Mouse (Mus musculus): ENCODE measurements around the gene Gpank1. TPM values are rescaled to one million over a fixed set of nuclear protein-coding genes. Genes with fewer than 3 reads are reported as not detected.
"Not testable (repeated sequence)": the region's sequence is repeated elsewhere in the genome, so short reads cannot be mapped to it uniquely, and the experiment has no call there.

Gene Gpank1
- polyA plus RNA-seq, 1 experiment from 2014 or later: 22.4 TPM

DNA sequence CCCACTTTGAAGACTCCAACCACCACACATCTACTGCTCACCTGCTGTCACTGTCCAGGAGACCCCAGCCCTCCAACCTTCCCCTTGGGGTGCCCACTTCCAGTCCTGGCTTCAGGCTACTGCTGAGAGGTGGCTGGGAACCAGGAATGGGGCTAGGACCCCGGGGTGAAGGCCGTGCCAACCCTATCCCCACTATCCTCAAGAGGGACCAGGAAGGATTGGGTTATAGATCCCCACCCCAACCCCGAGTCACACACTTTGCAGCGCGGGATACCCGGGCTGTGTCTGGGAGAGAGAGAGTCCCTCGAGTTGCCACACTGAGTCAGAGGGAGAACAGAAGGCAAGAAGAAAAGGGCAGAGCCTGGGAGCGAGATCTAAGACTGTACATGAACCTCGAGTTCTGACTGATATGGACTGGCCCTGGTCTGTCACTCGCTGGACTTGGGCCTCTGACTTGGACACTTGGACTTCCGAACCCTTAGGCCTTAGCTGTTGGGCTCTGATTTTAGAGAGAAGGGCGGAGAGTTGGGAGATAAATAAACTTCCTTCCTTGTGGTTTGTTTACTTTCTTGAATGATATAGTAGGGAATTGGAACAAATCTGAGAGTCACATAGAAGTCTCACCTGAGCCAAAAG, 3.1 kb downstream of the Gpank1 start:
- not testable (repeated sequence) for H3K9ac ChIP-seq; H3K4me3 ChIP-seq; H3K27ac ChIP-seq; H3K4me2 ChIP-seq (replicated peaks); H3K9me3 ChIP-seq; ATAC-seq (ENCODE audit: insufficient number of reproducible peaks, insufficient read depth, low FRiP score, low TSS enrichment); H3K27me3 ChIP-seq
- H3K36me3 ChIP-seq: peaks cover 21% of the 10 kb centered on the region; the same call in 1 of the 2 replicates
- peaks cover 34% of the 10 kb centered on the region for H3K4me1 ChIP-seq
- 95% methylated on average over 12 of the region's 12 CpGs for WGBS

GRCm38 (mm10) chr17:35125081-35125480, 3.8 kb downstream of the Gpank1 start:
- WGBS: 82% methylated on average over 1 of the region's 1 CpGs
- peaks cover 29% of the 10 kb centered on the region for H3K4me1 ChIP-seq
- H3K9ac ChIP-seq: peak overlapping the region; percentile 78; the same call in 1 of the 2 replicates
- peaks cover 25% of the 10 kb centered on the region; the same call in 1 of the 2 replicates for H3K36me3 ChIP-seq
- no peaks in the 10 kb centered on the region for H3K9me3 ChIP-seq
- no peaks in the 10 kb centered on the region for H3K27me3 ChIP-seq
- H3K4me2 ChIP-seq (replicated peaks): peak overlapping the region; percentile 67; the same call in 1 of the 2 replicates
- no peak for ATAC-seq (ENCODE audit: insufficient number of reproducible peaks, insufficient read depth, low FRiP score, low TSS enrichment)
- peak overlapping the region; percentile 69; the same call in 1 of the 2 replicates for H3K4me3 ChIP-seq
- no peak overlapping the region for H3K27ac ChIP-seq

GRCm38 (mm10) chr17:35125578-35125977, 4.3 kb downstream of the Gpank1 start:
- Histone ChIP-seq H3K36me3 (peaks cover 29% of the 10 kb centered on the region; the same call in 1 of the 2 replicates), H3K4me3 (peak overlapping the region; percentile 69), H3K9me3 (no peaks in the 10 kb centered on the region), H3K27ac (no peak overlapping the region), H3K4me2 (replicated peaks) (peak overlapping the region; percentile 67), H3K9ac (peak overlapping the region; percentile 78), H3K4me1 (peaks cover 24% of the 10 kb centered on the region), H3K27me3 (no peaks in the 10 kb centered on the region)
- ATAC-seq (ENCODE audit: insufficient number of reproducible peaks, insufficient read depth, low FRiP score, low TSS enrichment): no peak
- 32% methylated on average over 6 of the region's 6 CpGs for WGBS

- Histone ChIP-seq H3K4me1 (peaks cover 24% of the 10 kb centered on the region), H3K9ac (peak within 1 kb of the TSS; percentile 78), H3K36me3 (peaks cover 29% of the 10 kb centered on the region; the same call in 1 of the 2 replicates), H3K4me2 (replicated peaks) (peak within 1 kb of the TSS; percentile 67), H3K4me3 (peak within 1 kb of the TSS; percentile 69), H3K9me3 (no peaks in the 10 kb centered on the region), H3K27ac (peak within 1 kb of the TSS; percentile 80), H3K27me3 (no peaks in the 10 kb centered on the region)
- WGBS: under 1% methylated on average over 36 of the region's 36 CpGs
- peak; percentile 29 for ATAC-seq (ENCODE audit: insufficient number of reproducible peaks, insufficient read depth, low FRiP score, low TSS enrichment)
These were observed 5.0 kb downstream of the Gpank1 start, which contains the start of gene D17H6S53E for GRCm38 (mm10) chr17:35126206-35126611. D17H6S53E (plus strand) TSS chr17:35126373.

DNA sequence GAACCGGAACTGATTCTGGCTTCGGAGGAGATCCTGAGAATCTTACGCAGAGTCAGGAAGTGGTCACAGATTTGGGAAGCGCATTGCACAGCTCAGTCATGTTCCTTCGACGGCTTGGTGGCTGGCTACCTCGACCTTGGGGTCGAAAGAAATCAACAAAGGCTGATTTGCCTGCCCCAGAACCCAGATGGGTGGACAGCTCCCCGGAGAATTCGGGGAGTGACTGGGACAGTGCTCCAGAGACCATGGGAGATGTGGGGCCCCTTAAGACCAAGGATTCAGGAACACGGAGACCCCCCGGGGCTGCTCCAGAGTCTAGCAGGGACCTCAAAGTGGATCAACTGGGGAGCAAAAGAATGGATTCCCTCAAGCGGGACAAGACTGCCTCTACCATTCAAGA, 5.8 kb downstream of the Gpank1 start:
- Histone ChIP-seq H3K4me1 (peaks cover 24% of the 10 kb centered on the region), H3K36me3 (peaks cover 29% of the 10 kb centered on the region; the same call in 1 of the 2 replicates), H3K4me2 (replicated peaks) (peak overlapping the region; percentile 67), H3K9ac (peak overlapping the region; percentile 78), H3K27ac (no peak overlapping the region), H3K27me3 (no peaks in the 10 kb centered on the region), H3K4me3 (peak overlapping the region; percentile 69), H3K9me3 (no peaks in the 10 kb centered on the region)
- ATAC-seq (ENCODE audit: insufficient number of reproducible peaks, insufficient read depth, low FRiP score, low TSS enrichment): no peak
- 72% methylated on average over 13 of the region's 13 CpGs for WGBS

DNA sequence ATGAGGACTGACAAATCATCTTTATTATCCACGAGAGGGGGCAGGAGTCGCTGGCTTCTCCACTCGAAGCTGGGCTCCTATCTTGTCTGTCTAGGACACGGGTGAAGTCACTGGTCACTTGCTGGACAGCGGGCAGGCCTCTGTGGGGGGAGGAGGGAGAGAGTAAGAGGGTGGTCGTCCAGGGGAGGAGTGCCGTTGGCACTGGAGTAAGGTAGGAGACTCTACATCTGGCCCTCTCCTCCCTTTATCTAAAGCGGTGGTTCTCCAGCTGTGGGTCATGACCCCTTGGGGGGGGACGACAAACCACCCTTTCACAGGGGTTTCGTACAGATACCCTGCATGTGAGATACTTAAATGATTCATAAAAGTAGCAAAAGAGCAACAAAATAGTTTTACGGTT, 7.7 kb downstream of the Gpank1 start:
- 70% methylated on average over 11 of the region's 11 CpGs for WGBS

DNA sequence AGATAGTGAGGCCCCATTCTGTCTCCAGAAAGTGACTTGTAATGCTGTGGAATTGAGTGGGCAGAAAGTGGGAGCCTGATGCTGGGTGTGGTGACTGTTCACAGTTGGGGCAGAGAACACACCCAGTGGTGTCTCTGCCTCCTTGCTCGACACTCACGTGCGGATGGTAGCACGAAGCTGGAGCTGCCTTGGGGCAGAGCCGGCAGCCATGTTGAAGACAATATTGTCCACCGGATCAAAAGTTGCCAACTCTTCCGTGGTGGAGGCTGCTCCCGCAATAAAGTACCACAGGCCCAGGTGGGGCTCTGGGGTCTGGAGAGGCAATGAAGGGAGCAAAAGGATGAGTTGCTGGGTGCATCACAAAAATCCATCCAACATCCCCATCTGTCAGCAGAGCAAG, 9.8 kb downstream of the Gpank1 start:
- H3K9me3 ChIP-seq: no peaks in the 10 kb centered on the region
- peaks cover 13% of the 10 kb centered on the region; the same call in 1 of the 2 replicates for H3K36me3 ChIP-seq
- H3K4me2 ChIP-seq (replicated peaks): no peak overlapping the region
- ATAC-seq (ENCODE audit: insufficient number of reproducible peaks, insufficient read depth, low FRiP score, low TSS enrichment): no peak
- no peak overlapping the region for H3K27ac ChIP-seq
- H3K9ac ChIP-seq: no peak overlapping the region
- WGBS: 89% methylated on average over 8 of the region's 8 CpGs
- H3K27me3 ChIP-seq: no peaks in the 10 kb centered on the region
- H3K4me1 ChIP-seq: peaks cover 18% of the 10 kb centered on the region
- no peak overlapping the region for H3K4me3 ChIP-seq

More for the DNA sequence above, 7.7 kb downstream of the Gpank1 start:
- no peak for ATAC-seq (ENCODE audit: insufficient number of reproducible peaks, insufficient read depth, low FRiP score, low TSS enrichment)
- Histone ChIP-seq H3K9me3 (no peaks in the 10 kb centered on the region), H3K4me1 (peaks cover 24% of the 10 kb centered on the region), H3K36me3 (peaks cover 23% of the 10 kb centered on the region; the same call in 1 of the 2 replicates), H3K4me2 (replicated peaks) (no peak overlapping the region), H3K27me3 (no peaks in the 10 kb centered on the region), H3K9ac (no peak overlapping the region), H3K4me3 (no peak overlapping the region), H3K27ac (no peak overlapping the region)

DNA sequence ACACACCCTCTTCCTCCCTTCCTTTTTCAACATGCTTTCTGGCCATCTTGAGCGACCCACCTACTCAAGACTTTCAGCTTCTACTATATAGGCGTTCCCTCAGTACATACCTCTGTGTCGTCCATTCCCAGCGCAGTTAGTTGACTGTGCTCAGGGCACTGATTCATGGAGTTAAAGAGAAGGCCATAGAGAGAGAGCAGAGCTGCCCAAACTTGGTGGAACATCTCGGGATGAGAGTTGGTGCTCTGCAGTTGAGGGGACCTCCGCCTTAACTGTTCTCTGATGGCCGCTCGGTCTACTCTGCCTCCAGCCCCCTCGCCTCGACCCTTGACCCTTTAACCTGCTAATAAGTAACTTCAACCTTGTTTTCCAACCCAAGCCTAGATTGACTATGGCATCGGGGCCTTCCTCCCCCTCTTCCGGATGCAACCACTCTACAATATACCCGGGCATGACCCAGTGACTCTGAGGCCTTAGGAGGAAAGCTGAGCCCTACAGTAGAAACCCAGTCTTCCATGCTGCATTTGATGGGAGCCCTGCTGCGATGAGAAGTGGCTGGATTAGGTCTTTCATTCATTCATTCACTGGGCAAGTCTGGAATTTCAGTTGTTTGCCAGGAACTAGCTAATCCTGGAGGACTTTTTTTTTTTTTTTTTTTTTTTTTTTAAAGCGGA, 10.4 kb downstream of the Gpank1 start, which contains the start of gene Apom:
Gene Apom, minus strand, starts transcription at position 551 of the 674 bp plus-strand sequence.
- H3K9me3 ChIP-seq: no peaks in the 10 kb centered on the region
- no peak within 1 kb of the TSS for H3K4me2 ChIP-seq (replicated peaks)
- no peak within 1 kb of the TSS for H3K4me3 ChIP-seq
- H3K36me3 ChIP-seq: peaks cover 13% of the 10 kb centered on the region; the same call in 1 of the 2 replicates
- 81% methylated on average over 15 of the region's 15 CpGs for WGBS
- H3K9ac ChIP-seq: no peak within 1 kb of the TSS
- H3K4me1 ChIP-seq: peaks cover 21% of the 10 kb centered on the region
- no peak for ATAC-seq (ENCODE audit: insufficient number of reproducible peaks, insufficient read depth, low FRiP score, low TSS enrichment)
- H3K27me3 ChIP-seq: no peaks in the 10 kb centered on the region
- H3K27ac ChIP-seq: no peak within 1 kb of the TSS

DNA sequence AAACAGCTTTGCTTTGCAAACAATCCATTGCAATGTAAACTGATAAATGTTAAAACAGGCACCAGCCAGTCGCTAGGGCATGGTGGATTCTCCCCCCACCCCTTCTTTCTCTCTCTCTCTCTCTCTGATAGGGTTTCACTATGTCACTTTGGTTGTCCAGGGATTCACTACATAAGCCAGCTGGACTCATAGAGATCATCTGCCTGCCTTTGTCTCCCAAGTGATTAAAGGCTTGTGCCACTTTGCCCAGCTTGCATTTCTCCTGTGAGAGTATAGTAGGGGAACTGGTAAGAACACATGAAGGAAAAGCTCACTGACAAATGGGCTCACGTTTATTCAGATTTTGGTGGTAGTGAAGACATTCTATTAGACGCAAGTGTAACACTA, 10.9 kb downstream of the Gpank1 start:
- no peak overlapping the region for H3K9ac ChIP-seq
- H3K9me3 ChIP-seq: no peaks in the 10 kb centered on the region
- H3K36me3 ChIP-seq: peaks cover 13% of the 10 kb centered on the region; the same call in 1 of the 2 replicates
- H3K4me3 ChIP-seq: no peak overlapping the region
- no peak overlapping the region for H3K27ac ChIP-seq
- H3K4me2 ChIP-seq (replicated peaks): no peak overlapping the region
- 84% methylated on average over 3 of the region's 3 CpGs for WGBS
- H3K4me1 ChIP-seq: peaks cover 21% of the 10 kb centered on the region
- no peaks in the 10 kb centered on the region for H3K27me3 ChIP-seq
- ATAC-seq (ENCODE audit: insufficient number of reproducible peaks, insufficient read depth, low FRiP score, low TSS enrichment): no peak

- no peak for ATAC-seq (ENCODE audit: insufficient number of reproducible peaks, insufficient read depth, low FRiP score, low TSS enrichment)
- no peaks in the 10 kb centered on the region for H3K27me3 ChIP-seq
- 94% methylated on average over 7 of the region's 7 CpGs for WGBS
- H3K27ac ChIP-seq: no peak overlapping the region
- no peak overlapping the region for H3K4me3 ChIP-seq
- H3K4me2 ChIP-seq (replicated peaks): no peak overlapping the region
- H3K36me3 ChIP-seq: peaks cover 21% of the 10 kb centered on the region
- H3K4me1 ChIP-seq: peaks cover 18% of the 10 kb centered on the region
- no peaks in the 10 kb centered on the region for H3K9me3 ChIP-seq
- no peak overlapping the region for H3K9ac ChIP-seq
These were observed 12.3 kb downstream of the Gpank1 start for GRCm38 (mm10) chr17:35133517-35133916.

GRCm38 (mm10) chr17:35134801-35135590, 13.7 kb downstream of the Gpank1 start, which contains the start of gene Bag6:
Bag6 (plus strand) TSS chr17:35135178.
- Histone ChIP-seq H3K27me3 (no peaks in the 10 kb centered on the region), H3K27ac (peak within 1 kb of the TSS; percentile 92), H3K4me1 (peaks cover 14% of the 10 kb centered on the region), H3K36me3 (peaks cover 27% of the 10 kb centered on the region), H3K4me3 (peak within 1 kb of the TSS; percentile 81), H3K9ac (peak within 1 kb of the TSS; percentile 77), H3K9me3 (no peaks in the 10 kb centered on the region), H3K4me2 (replicated peaks) (peak within 1 kb of the TSS; percentile 90)
- ATAC-seq (ENCODE audit: insufficient number of reproducible peaks, insufficient read depth, low FRiP score, low TSS enrichment): peak; percentile 89
- under 1% methylated on average over 66 of the region's 66 CpGs for WGBS

Measured in embryonic facial prominence, embryonic 12.5 days (tissue).